26 mouse cellular contexts compared by ENCODE assay signal in the genomic region with DNA sequence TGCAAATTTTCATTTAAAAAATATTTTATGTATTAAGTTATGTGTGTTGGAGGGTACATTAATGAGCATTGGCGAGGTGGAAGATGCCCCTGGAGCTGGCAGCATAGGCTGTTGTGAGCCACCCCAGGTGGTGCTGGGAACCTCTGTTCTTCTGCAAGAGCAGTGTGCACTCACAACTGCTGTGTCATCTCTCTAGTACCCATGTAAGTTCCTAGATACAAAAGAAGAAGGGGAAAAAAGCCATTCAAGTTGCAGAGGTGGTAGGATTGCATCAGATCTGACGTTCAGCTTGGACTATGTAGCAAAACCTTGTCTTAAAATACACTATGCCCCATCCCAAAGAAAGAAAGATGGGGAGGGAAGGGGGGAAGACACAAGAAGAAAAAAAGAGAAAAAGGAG.
"Had no signal": no experiment of that assay in that cellular context is flagged by ENCODE, and none has a peak within 500 bp of the region (broad histone marks: within the 10 kb centered on the region; RNA-seq: fewer than 3 reads in every experiment).

No protein-coding gene starts in this region.

- DNase-seq: kidney, adult 18-20 months; kidney, adult 9 months; kidney, postnatal 14 days; kidney, postnatal 4 days; layer of hippocampus, adult 9-11 months; layer of hippocampus, postnatal 36 days; left cerebral cortex, postnatal 4 days; lung, adult 18-20 months; lung, postnatal 10 days; lung, postnatal 36 days; right cerebral cortex, adult 18-20 months; right cerebral cortex, postnatal 14 days; spleen, adult 18-20 months; thymus, postnatal 25 days had no signal

- ATAC-seq: intestine, embryonic 16.5 days; midbrain, embryonic 13.5 days; midbrain, embryonic 16.5 days had no signal

- H3K4me1 ChIP-seq: limb, embryonic 12.5 days; liver, embryonic 15.5 days; stomach, embryonic 15.5 days had no signal

- H3K9ac ChIP-seq: limb, embryonic 12.5 days; limb, embryonic 15.5 days; liver, embryonic 15.5 days; lung, embryonic 15.5 days; midbrain, embryonic 13.5 days; stomach, embryonic 15.5 days had no signal

- H3K27me3 ChIP-seq: limb, embryonic 12.5 days; limb, embryonic 15.5 days; liver, embryonic 15.5 days; lung, embryonic 15.5 days; midbrain, embryonic 13.5 days; stomach, embryonic 15.5 days had no signal

- H3K36me3 ChIP-seq: limb, embryonic 12.5 days; limb, embryonic 15.5 days; liver, embryonic 15.5 days; lung, embryonic 15.5 days; midbrain, embryonic 10.5 days; midbrain, embryonic 13.5 days; stomach, embryonic 15.5 days had no signal

- H3K9me3 ChIP-seq: limb, embryonic 12.5 days; limb, embryonic 15.5 days; liver, embryonic 15.5 days; lung, embryonic 15.5 days; midbrain, embryonic 10.5 days; midbrain, embryonic 13.5 days; stomach, embryonic 15.5 days had no signal

- H3K27ac ChIP-seq: limb, embryonic 12.5 days; limb, embryonic 15.5 days; liver, embryonic 15.5 days; lung, embryonic 15.5 days; midbrain, embryonic 10.5 days; stomach, embryonic 15.5 days had no signal

- H3K4me3 ChIP-seq: left cerebral cortex, adult 2 months; limb, embryonic 12.5 days; limb, embryonic 15.5 days; liver, embryonic 15.5 days; lung, embryonic 15.5 days; midbrain, embryonic 10.5 days; midbrain, embryonic 13.5 days; myocyte; stomach, embryonic 15.5 days had no signal

- H3K4me2 ChIP-seq: limb, embryonic 12.5 days; limb, embryonic 15.5 days; liver, embryonic 11.5 days; liver, embryonic 15.5 days; lung, embryonic 15.5 days; stomach, embryonic 15.5 days had no signal
